Mouse (Mus musculus) hindbrain, embryonic 11.5 days (tissue): ENCODE data around the gene Rap2b. TPM values are rescaled to one million over a fixed set of nuclear protein-coding genes. Genes with fewer than 3 reads are reported as not detected.

Experiments used
- ATAC-seq: fragments of 200-750 bp; cut with Nextera tagmentation; 2 replicates; pipeline ENCODE4 v1.8.0; 2017; ENCODE audit warnings: mild to moderate bottlenecking, moderate TSS enrichment, moderate library complexity; ENCODE audit not compliant: low FRiP score
- DNase-seq: peaks from one replicate; pipeline ENCODE4 v3.0.0-alpha.2; 2015; ENCODE audit warnings: low spot score
- H3K27ac ChIP-seq: fragments of 300-500 bp; sonication (generic); 2 replicates; pipeline ENCODE4 v1.5.1; 2014; ENCODE audit warnings: mild to moderate bottlenecking, low read depth, low read length
- H3K27me3 ChIP-seq: fragments of 300-500 bp; sonication (generic); 2 replicates; pipeline ENCODE4 v1.6.1; 2014; ENCODE audit warnings: mild to moderate bottlenecking, low read length, moderate library complexity, mixed read lengths; ENCODE audit not compliant: control insufficient read depth, insufficient read depth
- H3K36me3 ChIP-seq: fragments of 300-500 bp; sonication (generic); 2 replicates; pipeline ENCODE4 v1.6.1; 2014; ENCODE audit warnings: mild to moderate bottlenecking, low read length, moderate library complexity, mixed read lengths; ENCODE audit not compliant: control insufficient read depth, insufficient read depth
- H3K4me1 ChIP-seq: fragments of 300-500 bp; sonication (generic); replicated peaks from 2 replicates; pipeline ENCODE4 v1.6.1; 2014; ENCODE audit warnings: low read length, mixed read lengths; ENCODE audit not compliant: control insufficient read depth, insufficient read depth
- H3K4me2 ChIP-seq: fragments of 300-500 bp; sonication (generic); replicated peaks from 2 replicates; pipeline ENCODE4 v1.6.1; 2014; ENCODE audit warnings: mild to moderate bottlenecking, low read depth, low read length
- H3K4me3 ChIP-seq: fragments of 300-500 bp; sonication (generic); 2 replicates; pipeline ENCODE4 v1.5.1; 2014; ENCODE audit warnings: low read depth, low read length
- H3K9ac ChIP-seq: fragments of 300-500 bp; sonication (generic); 2 replicates; pipeline ENCODE4 v1.6.1; 2014; ENCODE audit warnings: low read depth, low read length
- H3K9me3 ChIP-seq: fragments of 300-500 bp; sonication (generic); 2 replicates; pipeline ENCODE4 v1.6.1; 2016; ENCODE audit warnings: low read length; ENCODE audit not compliant: control insufficient read depth
- WGBS: fragments of 180-500 bp; shearing (Covaris S2); extraction: QIAGEN DNeasy Blood & Tissue Kit; methylation state at CpG from one replicate; pipeline ENCODE4 v1.1.7; 2014; 5-methylcytosine and 5-hydroxymethylcytosine counted together
- polyA plus RNA-seq: library from polyadenylated mRNA; unstranded; fragments of >200 nt; fragmentation: Nextera tagmentation; extraction: Ambion mirVana; gene quantifications from 2 replicates; pipeline ENCODE4 v1.2.1, GENCODE M21; 2014

Gene Rap2b
- polyA plus RNA-seq, 1 experiment from 2014 or later, result 13.8 TPM

- H3K4me3 ChIP-seq, result no peak overlapping the region
- H3K9ac ChIP-seq, result no peak overlapping the region
- DNase-seq, result no peak
- no peaks in the 10 kb centered on the region for H3K4me1 ChIP-seq
- no peak overlapping the region for H3K4me2 ChIP-seq
- no peaks in the 10 kb centered on the region for H3K9me3 ChIP-seq
- 92% methylated on average over 3 of the region's 3 CpGs for WGBS
- no peaks in the 10 kb centered on the region for H3K36me3 ChIP-seq
- no peak for ATAC-seq
- H3K27me3 ChIP-seq, result no peaks in the 10 kb centered on the region
- H3K27ac ChIP-seq, result no peak overlapping the region
Observed at GRCm38 (mm10) chr3:61395382-61395781, 33.9 kb downstream of the Rap2b start.

- no peaks in the 10 kb centered on the region for H3K36me3 ChIP-seq
- no peaks in the 10 kb centered on the region for H3K27me3 ChIP-seq
- H3K27ac ChIP-seq, result no peak overlapping the region
- H3K4me1 ChIP-seq, result no peaks in the 10 kb centered on the region
- H3K4me2 ChIP-seq, result no peak overlapping the region
- H3K9me3 ChIP-seq, result no peaks in the 10 kb centered on the region
- H3K4me3 ChIP-seq, result no peak overlapping the region
- 21% methylated on average over 2 of the region's 2 CpGs for WGBS
- peak; percentile 13 for DNase-seq
- peak; percentile 67 for ATAC-seq
- H3K9ac ChIP-seq, result no peak overlapping the region
Observed at GRCm38 (mm10) chr3:61396728-61397127, 35.3 kb downstream of the Rap2b start.

GRCm38 (mm10) chr3:61400823-61401387 lies 39.5 kb downstream of the Rap2b start:
- no peaks in the 10 kb centered on the region for H3K36me3 ChIP-seq
- H3K27me3 ChIP-seq, result no peaks in the 10 kb centered on the region
- WGBS, result 83% methylated on average over 1 of the region's 1 CpGs
- no peak overlapping the region for H3K4me2 ChIP-seq
- no peaks in the 10 kb centered on the region for H3K4me1 ChIP-seq
- DNase-seq (no peak), ATAC-seq (no peak)
- H3K4me3 ChIP-seq, result no peak overlapping the region
- H3K9me3 ChIP-seq, result no peaks in the 10 kb centered on the region
- H3K27ac ChIP-seq, result no peak overlapping the region
- no peak overlapping the region for H3K9ac ChIP-seq

GRCm38 (mm10) chr3:61406921-61407320 lies 45.5 kb downstream of the Rap2b start:
- no peaks in the 10 kb centered on the region for H3K4me1 ChIP-seq
- no peak overlapping the region for H3K27ac ChIP-seq
- no peak for DNase-seq
- H3K9ac ChIP-seq, result no peak overlapping the region
- WGBS, result 77% methylated on average over 4 of the region's 4 CpGs
- H3K27me3 ChIP-seq, result no peaks in the 10 kb centered on the region
- H3K4me2 ChIP-seq, result no peak overlapping the region
- H3K4me3 ChIP-seq, result no peak overlapping the region
- no peaks in the 10 kb centered on the region for H3K9me3 ChIP-seq
- no peak for ATAC-seq
- no peaks in the 10 kb centered on the region for H3K36me3 ChIP-seq

GRCm38 (mm10) chr3:61409683-61410082 lies 48.2 kb downstream of the Rap2b start:
- ATAC-seq (no peak), DNase-seq (no peak)
- Histone ChIP-seq H3K9ac (no peak overlapping the region), H3K27ac (no peak overlapping the region), H3K4me3 (no peak overlapping the region), H3K27me3 (no peaks in the 10 kb centered on the region), H3K4me1 (no peaks in the 10 kb centered on the region), H3K36me3 (no peaks in the 10 kb centered on the region), H3K4me2 (no peak overlapping the region), H3K9me3 (no peaks in the 10 kb centered on the region)
- WGBS, result 84% methylated on average over 6 of the region's 6 CpGs

- Histone ChIP-seq H3K9me3 (no peaks in the 10 kb centered on the region), H3K27me3 (no peaks in the 10 kb centered on the region), H3K4me2 (no peak overlapping the region), H3K4me1 (no peaks in the 10 kb centered on the region), H3K36me3 (no peaks in the 10 kb centered on the region), H3K9ac (no peak overlapping the region), H3K4me3 (no peak overlapping the region), H3K27ac (no peak overlapping the region)
- 65% methylated on average over 1 of the region's 1 CpGs for WGBS
- no peak for DNase-seq
- ATAC-seq, result peak; percentile 47; the same call in 1 of the 2 replicates
Observed at GRCm38 (mm10) chr3:61415883-61416282, 54.4 kb downstream of the Rap2b start.

Other genes with a start within 250 kb of the Rap2b start
- not detected in 2 replicates for gene B430305J03Rik, start 4.3 kb downstream of the Rap2b start, polyA plus RNA-seq